9 mouse cellular contexts compared by ENCODE assay signal in genomic region chr15:102976631-102977422, GRCm38 (mm10). TPM values are rescaled to one million over a fixed set of nuclear protein-coding genes. Genes with fewer than 3 reads are reported as not detected.
DNase-seq lines count a peak whose midpoint lies in the region; ATAC-seq lines count a peak whose summit lies in the region.
"Had no signal": no experiment of that assay in that cellular context is flagged by ENCODE, and none has a peak within 500 bp of the region (broad histone marks: within the 10 kb centered on the region; RNA-seq: fewer than 3 reads in every experiment).

No protein-coding gene starts in this region.

- no peak for ATAC-seq in heart, embryonic 15.5 days (replicated peaks; ENCODE audit: insufficient number of reproducible peaks, insufficient read depth, low FRiP score, low read depth)
- ATAC-seq in embryonic facial prominence, embryonic 15.5 days (ENCODE audit: insufficient number of reproducible peaks, low FRiP score, low TSS enrichment, low read depth) = no peak
- no peak for ATAC-seq in liver, embryonic 13.5 days (ENCODE audit: low read depth)
- no peak for ATAC-seq in midbrain, embryonic 13.5 days
- ATAC-seq in monocyte, adult 5-6 weeks (replicated peaks; ENCODE audit: insufficient number of reproducible peaks, low FRiP score, low TSS enrichment, poor library complexity, severe bottlenecking) = no peak

- peaks cover 98% of the 10 kb centered on the region for H3K27me3 ChIP-seq in heart, embryonic 15.5 days
- H3K27me3 ChIP-seq in embryonic facial prominence, embryonic 15.5 days = peaks cover 100% of the 10 kb centered on the region
- H3K27me3 ChIP-seq in liver, embryonic 13.5 days = peaks cover 100% of the 10 kb centered on the region
- H3K27me3 ChIP-seq in midbrain, embryonic 13.5 days = peaks cover 100% of the 10 kb centered on the region

- H3K9ac ChIP-seq in heart, embryonic 15.5 days = 0 out of 2 replicates have a peak overlapping the region, but pooled peaks have one; percentile 21
- H3K9ac ChIP-seq in embryonic facial prominence, embryonic 15.5 days = no peak overlapping the region
- H3K9ac ChIP-seq in liver, embryonic 13.5 days = no peak overlapping the region
- no peak overlapping the region for H3K9ac ChIP-seq in midbrain, embryonic 13.5 days (replicated peaks)

- H3K9me3 ChIP-seq in heart, embryonic 15.5 days (replicated peaks) = no peaks in the 10 kb centered on the region
- H3K9me3 ChIP-seq in embryonic facial prominence, embryonic 15.5 days (replicated peaks) = no peaks in the 10 kb centered on the region
- no peaks in the 10 kb centered on the region for H3K9me3 ChIP-seq in liver, embryonic 13.5 days (replicated peaks)
- H3K9me3 ChIP-seq in midbrain, embryonic 13.5 days = no peaks in the 10 kb centered on the region

- DNase-seq in heart, postnatal 10 days = no peak
- DNase-seq in CD8-positive naive resting alpha-beta T cell, adult 2 months (ENCODE audit: low read depth in 2 of 2, low spot score in 2 of 2) = peak; percentile 31 to 44
- no peak for DNase-seq in liver, embryonic 13.5 days
- no peak for DNase-seq in embryo, embryonic 11 days

- 2% methylated on average over 37 of the region's 37 CpGs for WGBS in heart, embryonic 15.5 days
- 1% methylated on average over 37 of the region's 37 CpGs for WGBS in embryonic facial prominence, embryonic 15.5 days
- 1% methylated on average over 37 of the region's 37 CpGs for WGBS in liver, embryonic 13.5 days (ENCODE audit: insufficient replicate concordance)
- under 1% methylated on average over 37 of the region's 37 CpGs for WGBS in midbrain, embryonic 13.5 days

- no peaks in the 10 kb centered on the region for H3K36me3 ChIP-seq in heart, embryonic 15.5 days
- H3K36me3 ChIP-seq in embryonic facial prominence, embryonic 15.5 days = no peaks in the 10 kb centered on the region
- no peaks in the 10 kb centered on the region for H3K36me3 ChIP-seq in liver, embryonic 13.5 days
- H3K36me3 ChIP-seq in midbrain, embryonic 13.5 days = no peaks in the 10 kb centered on the region

- H3K27ac ChIP-seq in heart, embryonic 15.5 days = no peak overlapping the region
- no peak overlapping the region for H3K27ac ChIP-seq in embryonic facial prominence, embryonic 15.5 days (replicated peaks)
- H3K27ac ChIP-seq in liver, embryonic 13.5 days = no peak overlapping the region
- no peak overlapping the region for H3K27ac ChIP-seq in midbrain, embryonic 13.5 days

- intact Hi-C loops in heart, postnatal 10 days (cut with DNase I) = no loop called here

- peaks cover 15% of the 10 kb centered on the region for H3K4me1 ChIP-seq in heart, embryonic 15.5 days (replicated peaks)
- peaks cover 16% of the 10 kb centered on the region for H3K4me1 ChIP-seq in embryonic facial prominence, embryonic 15.5 days
- 0 out of 2 replicates have a peak, but pooled peaks cover 4% of the 10 kb centered on the region for H3K4me1 ChIP-seq in liver, embryonic 13.5 days (replicated peaks)
- H3K4me1 ChIP-seq in midbrain, embryonic 13.5 days (replicated peaks) = peaks cover 4% of the 10 kb centered on the region; the same call in 1 of the 2 replicates

- H3K4me2 ChIP-seq in heart, embryonic 15.5 days = peak overlapping the region; percentile 50
- H3K4me2 ChIP-seq in embryonic facial prominence, embryonic 15.5 days (replicated peaks) = peak overlapping the region; percentile 12
- peak overlapping the region; percentile 32; the same call in 1 of the 2 replicates for H3K4me2 ChIP-seq in liver, embryonic 13.5 days
- H3K4me2 ChIP-seq in midbrain, embryonic 13.5 days (replicated peaks) = no peak overlapping the region

- peak overlapping the region; percentile 35 for H3K4me3 ChIP-seq in heart, embryonic 15.5 days
- peak overlapping the region; percentile 19 for H3K4me3 ChIP-seq in embryonic facial prominence, embryonic 15.5 days (replicated peaks)
- peak overlapping the region; percentile 23 for H3K4me3 ChIP-seq in liver, embryonic 13.5 days (replicated peaks)
- no peak overlapping the region for H3K4me3 ChIP-seq in midbrain, embryonic 13.5 days (replicated peaks)

RNA-seq across cellular contexts. Expression of gene Hoxc9, which starts 0.6 kb away (rescaled TPM):
- polyA plus RNA-seq in heart, embryonic 15.5 days (2015; fragmentation: Nextera tagmentation; extraction: Ambion mirVana) = 0.19 TPM in 1 of 2 replicates, not detected in the other
- not detected for total RNA-seq in heart, postnatal 10 days (2021)
- polyA plus RNA-seq in embryonic facial prominence, embryonic 15.5 days (2015; fragmentation: Nextera tagmentation; extraction: Ambion mirVana) = not detected in 2 replicates
- polyA plus RNA-seq in liver, embryonic 13.5 days (2015; fragmentation: Nextera tagmentation; extraction: Ambion mirVana) = 0.07 TPM in 1 of 2 replicates, not detected in the other
- polyA plus RNA-seq in midbrain, embryonic 13.5 days (2015; fragmentation: Nextera tagmentation; extraction: Ambion mirVana) = not detected in 2 replicates
- total RNA-seq in monocyte, adult 5-6 weeks (2017) = not detected in 3 replicates
- polyA plus RNA-seq: embryonic facial prominence, embryonic 11.5 days had no signal

RNA-seq across cellular contexts. Expression of gene Hoxc5, which starts 9.6 kb away (rescaled TPM):
- 0.42 and 0.80 TPM in 2 replicates for polyA plus RNA-seq in heart, embryonic 15.5 days (2015; fragmentation: Nextera tagmentation; extraction: Ambion mirVana)
- total RNA-seq in heart, postnatal 10 days (2021) = under 1 TPM; 0.12 to 0.15 TPM
- 2.0 and 2.1 TPM in 2 replicates for polyA plus RNA-seq in embryonic facial prominence, embryonic 15.5 days (2015; fragmentation: Nextera tagmentation; extraction: Ambion mirVana)
- 0.27 and 0.28 TPM in 2 replicates for polyA plus RNA-seq in liver, embryonic 13.5 days (2015; fragmentation: Nextera tagmentation; extraction: Ambion mirVana)
- polyA plus RNA-seq in midbrain, embryonic 13.5 days (2015; fragmentation: Nextera tagmentation; extraction: Ambion mirVana) = 0.09 TPM in 1 of 2 replicates, not detected in the other
- total RNA-seq in monocyte, adult 5-6 weeks (2017) = not detected in 3 replicates

RNA-seq across cellular contexts. Expression of gene Hoxc10, which starts 10.2 kb away (rescaled TPM):
- polyA plus RNA-seq in heart, embryonic 15.5 days (2015; fragmentation: Nextera tagmentation; extraction: Ambion mirVana) = 0.16 TPM in 1 of 2 replicates, not detected in the other
- not detected for total RNA-seq in heart, postnatal 10 days (2021)
- not detected in 2 replicates for polyA plus RNA-seq in embryonic facial prominence, embryonic 15.5 days (2015; fragmentation: Nextera tagmentation; extraction: Ambion mirVana)
- not detected in 2 replicates for polyA plus RNA-seq in liver, embryonic 13.5 days (2015; fragmentation: Nextera tagmentation; extraction: Ambion mirVana)
- polyA plus RNA-seq in midbrain, embryonic 13.5 days (2015; fragmentation: Nextera tagmentation; extraction: Ambion mirVana) = not detected in 2 replicates
- total RNA-seq in monocyte, adult 5-6 weeks (2017) = not detected in 3 replicates
- polyA plus RNA-seq: embryonic facial prominence, embryonic 11.5 days had no signal

RNA-seq across cellular contexts. Expression of gene Hoxc8, which starts 13.6 kb away (rescaled TPM):
- 0.16 TPM in 1 of 2 replicates, not detected in the other for polyA plus RNA-seq in heart, embryonic 15.5 days (2015; fragmentation: Nextera tagmentation; extraction: Ambion mirVana)
- not detected for total RNA-seq in heart, postnatal 10 days (2021)
- polyA plus RNA-seq in embryonic facial prominence, embryonic 15.5 days (2015; fragmentation: Nextera tagmentation; extraction: Ambion mirVana) = not detected in 2 replicates
- polyA plus RNA-seq in liver, embryonic 13.5 days (2015; fragmentation: Nextera tagmentation; extraction: Ambion mirVana) = 0.19 and 0.20 TPM in 2 replicates
- polyA plus RNA-seq in midbrain, embryonic 13.5 days (2015; fragmentation: Nextera tagmentation; extraction: Ambion mirVana) = not detected in 2 replicates
- total RNA-seq in monocyte, adult 5-6 weeks (2017) = not detected in 3 replicates
- polyA plus RNA-seq: embryonic facial prominence, embryonic 11.5 days had no signal

RNA-seq across cellular contexts. Expression of gene Hoxc6, which starts 21.2 kb away (rescaled TPM):
- 0.43 and 0.57 TPM in 2 replicates for polyA plus RNA-seq in heart, embryonic 15.5 days (2015; fragmentation: Nextera tagmentation; extraction: Ambion mirVana)
- total RNA-seq in heart, postnatal 10 days (2021) = under 1 TPM in 1 of 2 experiments, not detected in 1; 0.15 TPM
- polyA plus RNA-seq in embryonic facial prominence, embryonic 15.5 days (2015; fragmentation: Nextera tagmentation; extraction: Ambion mirVana) = 0.11 and 0.35 TPM in 2 replicates
- polyA plus RNA-seq in liver, embryonic 13.5 days (2015; fragmentation: Nextera tagmentation; extraction: Ambion mirVana) = 0.13 and 0.14 TPM in 2 replicates
- polyA plus RNA-seq in midbrain, embryonic 13.5 days (2015; fragmentation: Nextera tagmentation; extraction: Ambion mirVana) = not detected in 2 replicates
- not detected in 3 replicates for total RNA-seq in monocyte, adult 5-6 weeks (2017)

Comparison
In these comparisons a context has a peak if more than half of its experiments do, and no peak if none do; other contexts are left out.
1. DNase-seq: peak in CD8-positive naive resting alpha-beta T cell, adult 2 months (2 of 2); none in heart, postnatal 10 days (0 of 2), liver, embryonic 13.5 days (single experiment) and embryo, embryonic 11 days (single experiment).